Mouse (Mus musculus) right cerebral cortex, postnatal 4 days (tissue): ENCODE data around the gene Bbs4.

Source experiments
- DNase-seq: peaks from one replicate; pipeline ENCODE4 v3.0.0-alpha.2; 2022

Gene Bbs4

GRCm38 (mm10) chr9:59291688-59292492, 61.4 kb downstream of the Bbs4 start:
- no peak for DNase-seq

- peak; percentile 96 for DNase-seq
Measured at GRCm38 (mm10) chr9:59290957-59291687, 62.2 kb downstream of the Bbs4 start, which contains the start of gene Adpgk. Gene Adpgk, plus strand, starts transcription at chr9:59291558.

- DNase-seq, result no peak
Measured at GRCm38 (mm10) chr9:59289529-59290115, 63.7 kb downstream of the Bbs4 start.

- DNase-seq, result no peak
Measured at GRCm38 (mm10) chr9:59288685-59289410, 64.5 kb downstream of the Bbs4 start.

GRCm38 (mm10) chr9:59288058-59288457, 65.2 kb downstream of the Bbs4 start:
- DNase-seq, result no peak

GRCm38 (mm10) chr9:59285614-59286013, 67.7 kb downstream of the Bbs4 start:
- no peak for DNase-seq

GRCm38 (mm10) chr9:59282683-59282986, 70.7 kb downstream of the Bbs4 start:
- no peak for DNase-seq

GRCm38 (mm10) chr9:59281871-59282682, 71.2 kb downstream of the Bbs4 start:
- peak; percentile 92 for DNase-seq

GRCm38 (mm10) chr9:59280888-59281287, 72.4 kb downstream of the Bbs4 start:
- DNase-seq, result no peak

GRCm38 (mm10) chr9:59278694-59279093, 74.6 kb downstream of the Bbs4 start:
- DNase-seq, result no peak

GRCm38 (mm10) chr9:59278199-59278598, 75.1 kb downstream of the Bbs4 start:
- DNase-seq, result no peak

- no peak for DNase-seq
Measured at GRCm38 (mm10) chr9:59274846-59275455, 78.4 kb downstream of the Bbs4 start.

- DNase-seq, result no peak
Measured at GRCm38 (mm10) chr9:59273199-59273598, 80.1 kb downstream of the Bbs4 start.
